Mouse (Mus musculus) ES-Bruce4 (cell line): Measurements from ENCODE around the gene Hid1.

Experiments used
- CTCF ChIP-seq: IDR thresholded peaks from one replicate; pipeline ENCODE4 v1.8.1; 2011; ENCODE audit warnings: low read depth, low read length
- POLR2A ChIP-seq: IDR thresholded peaks from one replicate; pipeline ENCODE4 v1.8.1; 2011; ENCODE audit warnings: low read length; ENCODE audit not compliant: insufficient read depth

- TF ChIP-seq POLR2A, result no peak
- TF ChIP-seq CTCF, result no peak
These were observed 2.8 kb upstream of the Hid1 start for GRCm38 (mm10) chr11:115370368-115370767.
